Mouse (Mus musculus) fat pad, adult 2 months (tissue): ENCODE data around the gene Scgb1a1.
A peak's percentile ranks its signal among the peaks of the same experiment; 100 is the strongest.
"Not testable (repeated sequence)": the region's sequence is repeated elsewhere in the genome, so short reads cannot be mapped to it uniquely, and the experiment has no call there.

Experiments used
- DNase-seq: peaks from one replicate; pipeline ENCODE4 v3.0.0-alpha.2; 2011; ENCODE audit warnings: low read depth, low spot score; ENCODE audit errors: extremely low read depth

Gene Scgb1a1

GRCm38 (mm10) chr19:9069687-9070307 is 18.0 kb downstream of the Scgb1a1 start:
- DNase-seq: no peak

GRCm38 (mm10) chr19:9067292-9067691 is 20.5 kb downstream of the Scgb1a1 start:
- DNase-seq: no peak

GRCm38 (mm10) chr19:9065621-9066561 is 21.9 kb downstream of the Scgb1a1 start:
- no peak for DNase-seq

GRCm38 (mm10) chr19:9063831-9064230 is 23.9 kb downstream of the Scgb1a1 start:
- no peak for DNase-seq

GRCm38 (mm10) chr19:9062822-9063221 is 24.9 kb downstream of the Scgb1a1 start:
- DNase-seq: no peak

- DNase-seq: peak; percentile 99
Observed at GRCm38 (mm10) chr19:9061221-9061893, 26.4 kb downstream of the Scgb1a1 start.

GRCm38 (mm10) chr19:9060103-9060502 is 27.7 kb downstream of the Scgb1a1 start:
- no peak for DNase-seq

- DNase-seq: no peak
Observed at GRCm38 (mm10) chr19:9059391-9059790, 28.4 kb downstream of the Scgb1a1 start.

GRCm38 (mm10) chr19:9058944-9059343 is 28.8 kb downstream of the Scgb1a1 start:
- no peak for DNase-seq

GRCm38 (mm10) chr19:9058331-9058884 is 29.4 kb downstream of the Scgb1a1 start:
- no peak for DNase-seq

- DNase-seq: no peak
Observed at GRCm38 (mm10) chr19:9057679-9058078, 30.1 kb downstream of the Scgb1a1 start.

GRCm38 (mm10) chr19:9055703-9056355 is 31.9 kb downstream of the Scgb1a1 start:
- DNase-seq: no peak

GRCm38 (mm10) chr19:9055153-9055552 is 32.6 kb downstream of the Scgb1a1 start:
- no peak for DNase-seq

- DNase-seq: no peak
Observed at GRCm38 (mm10) chr19:9052803-9053431, 34.8 kb downstream of the Scgb1a1 start.

- not testable (repeated sequence) for DNase-seq
Observed at GRCm38 (mm10) chr19:9051985-9052384, 35.8 kb downstream of the Scgb1a1 start.

GRCm38 (mm10) chr19:9050294-9051229 is 37.2 kb downstream of the Scgb1a1 start:
- no peak for DNase-seq

- no peak for DNase-seq
Observed at GRCm38 (mm10) chr19:9048981-9049687, 38.6 kb downstream of the Scgb1a1 start.

- DNase-seq: no peak
Observed at GRCm38 (mm10) chr19:9047946-9048387, 39.8 kb downstream of the Scgb1a1 start.
